Mouse (Mus musculus): ENCODE measurements around the gene Mrgbp. TPM values are rescaled to one million over a fixed set of nuclear protein-coding genes. Genes with fewer than 3 reads are reported as not detected.

Gene Mrgbp
- 42.2 and 44.8 TPM in 2 replicates for polyA plus RNA-seq (2015; fragmentation: Nextera tagmentation; extraction: Ambion mirVana)

GRCm38 (mm10) chr2:180581002-180581401, at the start of gene Mrgbp:
TSS of gene Mrgbp (plus strand) at chr2:180581304.
- H3K36me3 ChIP-seq = peaks cover 12% of the 10 kb centered on the region
- 0 out of 2 replicates have a peak within 1 kb of the TSS, but pooled peaks have one; percentile 15 for H3K9ac ChIP-seq
- H3K4me3 ChIP-seq = no peak within 1 kb of the TSS
- H3K9me3 ChIP-seq = no peaks in the 10 kb centered on the region
- H3K4me1 ChIP-seq (replicated peaks) = peaks cover 28% of the 10 kb centered on the region
- no peak within 1 kb of the TSS for H3K27ac ChIP-seq
- ATAC-seq (ENCODE audit: low FRiP score) = no peak
- H3K4me2 ChIP-seq = no peak within 1 kb of the TSS
- peaks cover 16% of the 10 kb centered on the region for H3K27me3 ChIP-seq
- WGBS = 75% methylated on average over 3 of the region's 3 CpGs

- no peaks in the 10 kb centered on the region for H3K36me3 ChIP-seq
- 0 out of 2 replicates have a peak overlapping the region, but pooled peaks have one; percentile 0 for H3K27ac ChIP-seq
- H3K9ac ChIP-seq = no peak overlapping the region
- no peak for ATAC-seq (ENCODE audit: low FRiP score)
- no peak overlapping the region for H3K4me3 ChIP-seq
- no peak overlapping the region for H3K4me2 ChIP-seq
- 62% methylated on average over 7 of the region's 7 CpGs for WGBS
- H3K27me3 ChIP-seq = peaks cover 18% of the 10 kb centered on the region; the same call in 1 of the 2 replicates
- H3K9me3 ChIP-seq = no peaks in the 10 kb centered on the region
- H3K4me1 ChIP-seq (replicated peaks) = peaks cover 45% of the 10 kb centered on the region
Measured at GRCm38 (mm10) chr2:180531671-180532385, 49.3 kb upstream of the Mrgbp start.

- Histone ChIP-seq H3K9me3 (no peaks in the 10 kb centered on the region), H3K4me1 (replicated peaks) (peaks cover 43% of the 10 kb centered on the region), H3K36me3 (no peaks in the 10 kb centered on the region), H3K4me3 (no peak overlapping the region), H3K9ac (no peak overlapping the region), H3K4me2 (no peak overlapping the region), H3K27ac (0 out of 2 replicates have a peak overlapping the region, but pooled peaks have one; percentile 0), H3K27me3 (peaks cover 16% of the 10 kb centered on the region; the same call in 1 of the 2 replicates)
- WGBS = 49% methylated on average over 6 of the region's 6 CpGs
- ATAC-seq (ENCODE audit: low FRiP score) = no peak
Measured at GRCm38 (mm10) chr2:180532386-180532995, 48.6 kb upstream of the Mrgbp start.

- no peaks in the 10 kb centered on the region for H3K9me3 ChIP-seq
- H3K4me2 ChIP-seq = no peak overlapping the region
- H3K27me3 ChIP-seq = peaks cover 13% of the 10 kb centered on the region; the same call in 1 of the 2 replicates
- peaks cover 35% of the 10 kb centered on the region for H3K4me1 ChIP-seq (replicated peaks)
- no peak for ATAC-seq (ENCODE audit: low FRiP score)
- H3K36me3 ChIP-seq = no peaks in the 10 kb centered on the region
- H3K27ac ChIP-seq = no peak overlapping the region
- H3K4me3 ChIP-seq = no peak overlapping the region
- WGBS = 71% methylated on average over 4 of the region's 4 CpGs
- no peak overlapping the region for H3K9ac ChIP-seq
Measured at GRCm38 (mm10) chr2:180533237-180533636, 47.9 kb upstream of the Mrgbp start.

DNA sequence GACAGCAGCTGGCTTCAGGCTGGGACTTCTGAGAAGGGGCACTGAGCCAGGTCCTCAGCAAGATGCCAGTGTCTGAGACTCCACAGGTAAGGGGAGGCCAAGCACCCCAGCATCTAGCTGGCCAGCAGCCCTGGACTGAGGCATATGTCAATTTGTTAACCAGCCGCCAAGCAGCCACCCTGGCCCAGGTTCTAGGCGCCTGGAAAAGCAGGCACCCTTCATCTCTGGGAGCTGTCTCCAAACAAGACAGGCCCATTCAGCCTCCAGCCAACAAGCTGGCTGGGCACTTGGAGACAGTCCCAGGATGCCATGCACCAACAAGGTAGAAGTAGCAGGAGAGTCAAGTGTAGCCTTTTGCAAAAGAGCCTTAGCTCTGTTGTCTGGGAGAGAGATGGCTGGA, 37.4 kb upstream of the Mrgbp start:
- no peaks in the 10 kb centered on the region for H3K9me3 ChIP-seq
- 88% methylated on average over 2 of the region's 2 CpGs for WGBS
- no peak overlapping the region for H3K4me2 ChIP-seq
- H3K9ac ChIP-seq = no peak overlapping the region
- no peak overlapping the region for H3K27ac ChIP-seq
- H3K27me3 ChIP-seq = no peaks in the 10 kb centered on the region
- ATAC-seq (ENCODE audit: low FRiP score) = no peak
- no peaks in the 10 kb centered on the region for H3K36me3 ChIP-seq
- H3K4me1 ChIP-seq (replicated peaks) = peaks cover 14% of the 10 kb centered on the region
- no peak overlapping the region for H3K4me3 ChIP-seq

GRCm38 (mm10) chr2:180545046-180545445, 36.1 kb upstream of the Mrgbp start:
- Histone ChIP-seq H3K27me3 (no peaks in the 10 kb centered on the region), H3K27ac (no peak overlapping the region), H3K36me3 (no peaks in the 10 kb centered on the region), H3K4me3 (no peak overlapping the region), H3K4me2 (no peak overlapping the region), H3K4me1 (replicated peaks) (peaks cover 14% of the 10 kb centered on the region), H3K9ac (no peak overlapping the region), H3K9me3 (no peaks in the 10 kb centered on the region)
- no peak for ATAC-seq (ENCODE audit: low FRiP score)
- WGBS = 86% methylated on average over 18 of the region's 18 CpGs

- peak overlapping the region; percentile 40; the same call in 1 of the 2 replicates for H3K9ac ChIP-seq
- no peaks in the 10 kb centered on the region for H3K9me3 ChIP-seq
- H3K27me3 ChIP-seq = no peaks in the 10 kb centered on the region
- H3K27ac ChIP-seq = peak overlapping the region; percentile 31; the same call in 1 of the 2 replicates
- H3K4me1 ChIP-seq (replicated peaks) = peaks cover 14% of the 10 kb centered on the region
- no peaks in the 10 kb centered on the region for H3K36me3 ChIP-seq
- 0 out of 2 replicates have a peak overlapping the region, but pooled peaks have one; percentile 20 for H3K4me2 ChIP-seq
- peak; percentile 84 for ATAC-seq (ENCODE audit: low FRiP score)
- H3K4me3 ChIP-seq = no peak overlapping the region
- 10% methylated on average over 8 of the region's 8 CpGs for WGBS
Measured at GRCm38 (mm10) chr2:180547384-180548106, 33.6 kb upstream of the Mrgbp start.

DNA sequence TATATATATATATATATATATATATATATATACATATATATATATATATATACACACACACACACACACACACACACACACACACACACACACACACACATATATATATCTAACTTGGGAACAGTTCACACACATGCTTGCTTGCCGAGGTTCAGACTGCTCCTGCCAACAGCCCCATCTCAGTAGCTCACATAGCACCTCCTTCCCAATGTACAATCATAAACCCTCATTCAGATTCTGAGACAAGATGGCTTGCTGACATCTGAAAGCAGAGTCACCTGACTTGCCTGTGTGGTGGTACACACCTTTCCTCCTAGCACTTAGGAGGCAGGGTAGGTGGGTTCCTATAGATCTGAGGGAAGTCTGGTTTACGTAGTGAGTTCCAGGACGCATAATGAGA, 28.8 kb upstream of the Mrgbp start:
- WGBS = 85% methylated on average over 3 of the region's 3 CpGs
- Histone ChIP-seq H3K9me3 (no peaks in the 10 kb centered on the region), H3K4me2 (no peak overlapping the region), H3K27ac (no peak overlapping the region), H3K27me3 (no peaks in the 10 kb centered on the region), H3K9ac (no peak overlapping the region), H3K36me3 (no peaks in the 10 kb centered on the region), H3K4me1 (replicated peaks) (peaks cover 10% of the 10 kb centered on the region), H3K4me3 (no peak overlapping the region)
- no peak for ATAC-seq (ENCODE audit: low FRiP score)

- no peak overlapping the region for H3K4me3 ChIP-seq
- H3K27ac ChIP-seq = no peak overlapping the region
- H3K4me2 ChIP-seq = no peak overlapping the region
- H3K9ac ChIP-seq = no peak overlapping the region
- no peak for ATAC-seq (ENCODE audit: low FRiP score)
- no peaks in the 10 kb centered on the region for H3K27me3 ChIP-seq
- no peaks in the 10 kb centered on the region for H3K9me3 ChIP-seq
- 53% methylated on average over 3 of the region's 3 CpGs for WGBS
- no peaks in the 10 kb centered on the region for H3K36me3 ChIP-seq
- H3K4me1 ChIP-seq (replicated peaks) = no peaks in the 10 kb centered on the region
Measured at GRCm38 (mm10) chr2:180555219-180555618, 25.9 kb upstream of the Mrgbp start.

DNA sequence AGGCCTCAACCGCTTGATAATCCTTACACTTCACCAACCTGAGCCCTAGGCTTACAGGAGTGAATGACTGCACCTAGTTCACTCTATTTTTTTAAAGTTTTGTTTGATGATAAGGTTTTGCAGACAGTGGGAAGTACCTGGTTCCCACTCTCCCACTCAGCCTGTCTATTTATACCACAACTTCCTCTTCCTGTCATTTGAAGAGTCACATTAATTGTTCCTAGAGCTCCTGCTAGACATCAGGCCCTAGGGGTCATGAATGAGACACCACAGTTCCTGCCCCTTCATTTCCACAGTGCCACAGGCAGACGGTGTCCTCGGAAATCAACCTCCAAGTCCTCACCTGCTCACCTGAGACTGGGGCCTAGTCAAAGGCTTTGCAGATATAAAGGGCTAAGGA, 24.6 kb upstream of the Mrgbp start:
- H3K27ac ChIP-seq = no peak overlapping the region
- 91% methylated on average over 3 of the region's 3 CpGs for WGBS
- H3K4me3 ChIP-seq = no peak overlapping the region
- H3K27me3 ChIP-seq = peaks cover 4% of the 10 kb centered on the region; the same call in 1 of the 2 replicates
- no peak overlapping the region for H3K4me2 ChIP-seq
- H3K9me3 ChIP-seq = no peaks in the 10 kb centered on the region
- H3K4me1 ChIP-seq (replicated peaks) = no peaks in the 10 kb centered on the region
- no peaks in the 10 kb centered on the region for H3K36me3 ChIP-seq
- ATAC-seq (ENCODE audit: low FRiP score) = no peak
- no peak overlapping the region for H3K9ac ChIP-seq

GRCm38 (mm10) chr2:180560245-180560644, 20.9 kb upstream of the Mrgbp start:
- H3K36me3 ChIP-seq = no peaks in the 10 kb centered on the region
- peaks cover 17% of the 10 kb centered on the region for H3K4me1 ChIP-seq (replicated peaks)
- 52% methylated on average over 5 of the region's 5 CpGs for WGBS
- H3K27ac ChIP-seq = no peak overlapping the region
- peaks cover 9% of the 10 kb centered on the region; the same call in 1 of the 2 replicates for H3K27me3 ChIP-seq
- no peak overlapping the region for H3K4me2 ChIP-seq
- ATAC-seq (ENCODE audit: low FRiP score) = no peak
- H3K9ac ChIP-seq = no peak overlapping the region
- H3K9me3 ChIP-seq = no peaks in the 10 kb centered on the region
- H3K4me3 ChIP-seq = no peak overlapping the region

- WGBS = 63% methylated on average over 5 of the region's 5 CpGs
Measured at GRCm38 (mm10) chr2:180562146-180562545, 19.0 kb upstream of the Mrgbp start.

More at GRCm38 (mm10) chr2:180562146-180562545, 19.0 kb upstream of the Mrgbp start:
- Histone ChIP-seq H3K27ac (no peak overlapping the region), H3K4me2 (no peak overlapping the region), H3K9ac (no peak overlapping the region), H3K4me3 (no peak overlapping the region), H3K4me1 (replicated peaks) (peaks cover 17% of the 10 kb centered on the region), H3K27me3 (peaks cover 12% of the 10 kb centered on the region; the same call in 1 of the 2 replicates), H3K36me3 (no peaks in the 10 kb centered on the region), H3K9me3 (no peaks in the 10 kb centered on the region)
- no peak for ATAC-seq (ENCODE audit: low FRiP score)
